Mouse (Mus musculus): ENCODE data around the gene Spata5. TPM values are rescaled to one million over a fixed set of nuclear protein-coding genes. Genes with fewer than 3 reads are reported as not detected.

Gene Spata5
- polyA plus RNA-seq, 1 experiment from 2014 or later, result 26.2 TPM

DNA sequence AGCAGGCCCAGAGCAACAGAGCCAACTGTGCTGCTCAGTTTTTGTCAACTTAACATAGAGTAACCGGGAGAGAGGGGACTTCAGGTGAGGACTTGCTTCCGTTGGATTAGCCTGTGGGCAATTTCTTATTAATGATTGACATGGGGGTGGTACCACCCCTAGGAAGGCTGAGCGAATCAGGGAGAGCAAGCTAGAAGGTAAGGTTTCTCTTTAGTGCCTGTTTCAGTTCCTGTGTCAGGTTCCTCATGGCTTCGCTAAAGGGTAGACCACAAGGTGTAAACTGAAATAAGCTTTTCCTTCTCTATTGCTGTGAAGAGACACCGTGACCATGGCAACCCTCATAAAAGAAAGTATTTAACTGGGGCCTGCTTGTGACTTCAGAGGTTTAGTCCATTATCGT is 32.4 kb upstream of the Spata5 start:
- H3K27ac ChIP-seq (ENCODE audit: low read length), result no peak overlapping the region
- no peak overlapping the region for H3K4me3 ChIP-seq (ENCODE audit: low read length)
- no peaks in the 10 kb centered on the region for H3K4me1 ChIP-seq (ENCODE audit: control insufficient read depth, insufficient read depth, low read length)
- H3K4me2 ChIP-seq (ENCODE audit: low read depth, low read length), result no peak overlapping the region
- H3K27me3 ChIP-seq (replicated peaks; ENCODE audit: control insufficient read depth, insufficient read depth, low read length), result no peaks in the 10 kb centered on the region
- WGBS, result 82% methylated on average over 6 of the region's 6 CpGs
- no peaks in the 10 kb centered on the region for H3K36me3 ChIP-seq (ENCODE audit: control insufficient read depth, insufficient read depth, low read length)
- no peaks in the 10 kb centered on the region for H3K9me3 ChIP-seq (ENCODE audit: control insufficient read depth, low read length)
- H3K9ac ChIP-seq (ENCODE audit: low read depth, low read length), result no peak overlapping the region
- ATAC-seq, result no peak

GRCm38 (mm10) chr3:37396930-37397608 is 22.6 kb upstream of the Spata5 start:
- Histone ChIP-seq H3K9ac (ENCODE audit: low read depth, low read length) (no peak overlapping the region), H3K4me3 (ENCODE audit: low read length) (no peak overlapping the region), H3K4me1 (ENCODE audit: control insufficient read depth, insufficient read depth, low read length) (no peaks in the 10 kb centered on the region), H3K27ac (ENCODE audit: low read length) (no peak overlapping the region), H3K4me2 (ENCODE audit: low read depth, low read length) (no peak overlapping the region), H3K36me3 (ENCODE audit: control insufficient read depth, insufficient read depth, low read length) (no peaks in the 10 kb centered on the region), H3K27me3 (replicated peaks; ENCODE audit: control insufficient read depth, insufficient read depth, low read length) (no peaks in the 10 kb centered on the region), H3K9me3 (ENCODE audit: control insufficient read depth, low read length) (no peaks in the 10 kb centered on the region)
- 92% methylated on average over 5 of the region's 5 CpGs for WGBS
- no peak for ATAC-seq

DNA sequence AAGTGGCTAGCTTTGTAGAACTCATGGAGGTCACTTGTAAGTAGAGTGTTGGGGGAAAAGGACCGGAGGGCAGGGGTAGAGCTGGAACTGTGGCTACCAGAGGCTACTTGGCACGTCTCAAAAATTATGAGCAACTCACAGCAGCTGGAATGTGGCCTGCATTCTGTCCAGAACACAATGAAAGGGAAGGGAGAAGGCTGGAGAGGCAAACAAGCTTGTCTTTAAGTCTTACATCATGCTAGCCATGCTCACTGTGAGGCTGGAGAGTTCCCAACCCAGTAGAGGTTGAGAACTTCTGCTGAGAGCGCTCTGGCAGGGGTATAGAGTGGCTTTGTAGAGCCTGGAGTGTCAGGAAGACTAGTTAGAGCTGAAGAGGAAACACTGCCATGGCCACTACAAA is 22.1 kb upstream of the Spata5 start:
- no peaks in the 10 kb centered on the region for H3K9me3 ChIP-seq (ENCODE audit: control insufficient read depth, low read length)
- ATAC-seq, result no peak
- no peak overlapping the region for H3K9ac ChIP-seq (ENCODE audit: low read depth, low read length)
- no peak overlapping the region for H3K27ac ChIP-seq (ENCODE audit: low read length)
- H3K4me2 ChIP-seq (ENCODE audit: low read depth, low read length), result no peak overlapping the region
- H3K27me3 ChIP-seq (replicated peaks; ENCODE audit: control insufficient read depth, insufficient read depth, low read length), result no peaks in the 10 kb centered on the region
- H3K4me3 ChIP-seq (ENCODE audit: low read length), result no peak overlapping the region
- no peaks in the 10 kb centered on the region for H3K36me3 ChIP-seq (ENCODE audit: control insufficient read depth, insufficient read depth, low read length)
- WGBS, result 75% methylated on average over 3 of the region's 3 CpGs
- H3K4me1 ChIP-seq (ENCODE audit: control insufficient read depth, insufficient read depth, low read length), result no peaks in the 10 kb centered on the region

GRCm38 (mm10) chr3:37398661-37399395 is 20.9 kb upstream of the Spata5 start:
- Histone ChIP-seq H3K4me3 (ENCODE audit: low read length) (no peak overlapping the region), H3K4me1 (ENCODE audit: control insufficient read depth, insufficient read depth, low read length) (no peaks in the 10 kb centered on the region), H3K9ac (ENCODE audit: low read depth, low read length) (no peak overlapping the region), H3K9me3 (ENCODE audit: control insufficient read depth, low read length) (no peaks in the 10 kb centered on the region), H3K27ac (ENCODE audit: low read length) (no peak overlapping the region; the same call in 1 of the 2 replicates), H3K27me3 (replicated peaks; ENCODE audit: control insufficient read depth, insufficient read depth, low read length) (no peaks in the 10 kb centered on the region), H3K4me2 (ENCODE audit: low read depth, low read length) (no peak overlapping the region), H3K36me3 (ENCODE audit: control insufficient read depth, insufficient read depth, low read length) (no peaks in the 10 kb centered on the region)
- ATAC-seq, result no peak
- WGBS, result 73% methylated on average over 7 of the region's 7 CpGs

DNA sequence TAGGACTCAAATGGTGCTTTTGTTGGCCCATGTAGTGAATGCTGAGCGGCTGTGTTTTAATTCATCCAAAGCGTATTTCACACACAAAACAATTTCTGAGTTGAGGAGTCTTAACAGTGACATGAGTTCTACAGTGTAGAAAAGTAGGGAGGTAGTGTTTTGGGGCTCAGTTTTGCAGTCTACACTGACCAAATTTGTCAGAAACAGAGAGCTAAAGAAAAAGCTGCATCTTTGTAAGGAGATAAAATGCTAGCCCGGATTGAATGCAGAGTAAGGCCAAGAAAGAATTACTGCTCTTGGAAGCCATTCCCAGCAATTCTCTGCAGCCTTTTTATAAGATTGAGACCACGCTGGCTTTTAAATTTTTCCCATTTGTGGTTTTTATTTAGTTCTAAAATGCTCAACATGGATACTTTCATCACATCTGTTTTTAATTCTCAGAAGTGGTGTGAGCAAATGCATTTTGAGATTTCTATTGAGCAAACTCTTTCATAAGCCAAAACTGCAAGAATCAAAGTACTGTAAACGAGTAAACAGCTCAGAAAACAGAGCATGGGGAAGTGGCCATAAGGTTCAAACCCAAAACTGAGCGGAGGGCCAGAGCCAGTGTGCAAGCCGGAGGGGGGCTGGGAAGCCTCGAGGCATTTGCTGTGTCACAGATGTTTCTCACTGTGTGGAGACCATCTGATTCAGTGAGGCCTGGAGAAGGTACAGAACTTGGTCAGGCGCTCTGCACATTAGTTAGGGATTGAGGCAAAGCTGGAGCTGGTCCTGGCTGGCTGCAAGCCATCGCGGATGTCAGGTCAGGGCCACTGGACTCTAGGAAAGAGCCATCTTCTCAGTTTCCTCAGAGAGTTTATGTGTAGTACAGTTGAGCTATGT is 17.7 kb upstream of the Spata5 start:
- 74% methylated on average over 11 of the region's 11 CpGs for WGBS

DNA sequence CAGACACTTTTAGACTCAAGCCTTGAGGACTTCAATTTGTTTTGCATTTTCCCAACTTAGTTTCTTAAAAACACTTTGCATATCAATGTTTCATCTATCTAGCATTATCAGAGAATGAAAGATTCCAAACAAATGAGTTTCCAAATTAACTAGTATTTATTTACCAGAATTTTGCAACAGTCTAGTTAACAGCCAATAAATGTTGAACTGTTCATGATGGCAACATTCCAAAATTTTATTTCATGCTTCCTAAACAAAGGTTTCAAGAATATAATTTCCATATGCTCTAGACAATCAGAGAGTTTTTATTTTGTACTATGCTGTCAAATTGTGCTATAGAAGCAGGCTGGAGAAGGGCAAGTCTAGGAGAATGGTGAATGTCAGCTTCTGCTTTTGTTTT is 12.1 kb upstream of the Spata5 start:
- Histone ChIP-seq H3K4me1 (ENCODE audit: control insufficient read depth, insufficient read depth, low read length) (no peaks in the 10 kb centered on the region), H3K4me3 (ENCODE audit: low read length) (no peak overlapping the region), H3K27me3 (replicated peaks; ENCODE audit: control insufficient read depth, insufficient read depth, low read length) (no peaks in the 10 kb centered on the region), H3K9me3 (ENCODE audit: control insufficient read depth, low read length) (no peaks in the 10 kb centered on the region), H3K9ac (ENCODE audit: low read depth, low read length) (no peak overlapping the region), H3K36me3 (ENCODE audit: control insufficient read depth, insufficient read depth, low read length) (no peaks in the 10 kb centered on the region), H3K4me2 (ENCODE audit: low read depth, low read length) (no peak overlapping the region), H3K27ac (ENCODE audit: low read length) (no peak overlapping the region)
- no peak for ATAC-seq

More for the DNA sequence above, 17.7 kb upstream of the Spata5 start:
- H3K27ac ChIP-seq (ENCODE audit: low read length), result 0 out of 2 replicates have a peak overlapping the region, but pooled peaks have one; percentile 33
- no peak overlapping the region for H3K9ac ChIP-seq (ENCODE audit: low read depth, low read length)
- no peaks in the 10 kb centered on the region for H3K27me3 ChIP-seq (replicated peaks; ENCODE audit: control insufficient read depth, insufficient read depth, low read length)
- no peaks in the 10 kb centered on the region for H3K9me3 ChIP-seq (ENCODE audit: control insufficient read depth, low read length)
- no peak overlapping the region for H3K4me3 ChIP-seq (ENCODE audit: low read length)
- no peaks in the 10 kb centered on the region for H3K36me3 ChIP-seq (ENCODE audit: control insufficient read depth, insufficient read depth, low read length)
- ATAC-seq, result no peak
- H3K4me1 ChIP-seq (ENCODE audit: control insufficient read depth, insufficient read depth, low read length), result no peaks in the 10 kb centered on the region
- no peak overlapping the region for H3K4me2 ChIP-seq (ENCODE audit: low read depth, low read length)

DNA sequence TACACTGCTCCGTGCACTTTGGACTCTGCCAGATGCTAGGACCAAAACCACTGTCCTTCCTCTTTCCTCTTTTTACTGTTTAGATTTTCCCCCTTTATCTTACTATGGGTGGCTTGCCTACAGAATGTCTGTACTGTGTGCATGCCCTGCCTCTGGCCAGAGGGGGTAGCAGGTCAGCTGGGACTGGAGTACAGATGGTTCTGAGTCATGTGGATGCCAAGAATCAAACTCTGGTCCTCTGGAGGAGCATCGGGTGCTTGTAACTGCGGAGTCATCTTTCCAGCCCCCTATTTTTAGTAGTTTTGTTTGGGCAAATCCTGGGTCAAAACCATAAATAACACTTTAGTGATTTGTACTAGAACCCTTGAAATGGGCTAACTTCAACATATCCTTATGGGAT is 6.2 kb upstream of the Spata5 start:
- H3K4me3 ChIP-seq (ENCODE audit: low read length), result no peak overlapping the region
- ATAC-seq, result no peak
- H3K4me2 ChIP-seq (ENCODE audit: low read depth, low read length), result no peak overlapping the region
- no peaks in the 10 kb centered on the region for H3K36me3 ChIP-seq (ENCODE audit: control insufficient read depth, insufficient read depth, low read length)
- 0 out of 2 replicates have a peak overlapping the region, but pooled peaks have one; percentile 33 for H3K9ac ChIP-seq (ENCODE audit: low read depth, low read length)
- whole genome bisulfite sequencing, result 81% methylated on average over 3 of the region's 3 CpGs
- H3K4me1 ChIP-seq (ENCODE audit: control insufficient read depth, insufficient read depth, low read length), result peaks cover 1% of the 10 kb centered on the region; the same call in 1 of the 2 replicates
- no peaks in the 10 kb centered on the region for H3K9me3 ChIP-seq (ENCODE audit: control insufficient read depth, low read length)
- H3K27ac ChIP-seq (ENCODE audit: low read length), result no peak overlapping the region
- H3K27me3 ChIP-seq (replicated peaks; ENCODE audit: control insufficient read depth, insufficient read depth, low read length), result no peaks in the 10 kb centered on the region

DNA sequence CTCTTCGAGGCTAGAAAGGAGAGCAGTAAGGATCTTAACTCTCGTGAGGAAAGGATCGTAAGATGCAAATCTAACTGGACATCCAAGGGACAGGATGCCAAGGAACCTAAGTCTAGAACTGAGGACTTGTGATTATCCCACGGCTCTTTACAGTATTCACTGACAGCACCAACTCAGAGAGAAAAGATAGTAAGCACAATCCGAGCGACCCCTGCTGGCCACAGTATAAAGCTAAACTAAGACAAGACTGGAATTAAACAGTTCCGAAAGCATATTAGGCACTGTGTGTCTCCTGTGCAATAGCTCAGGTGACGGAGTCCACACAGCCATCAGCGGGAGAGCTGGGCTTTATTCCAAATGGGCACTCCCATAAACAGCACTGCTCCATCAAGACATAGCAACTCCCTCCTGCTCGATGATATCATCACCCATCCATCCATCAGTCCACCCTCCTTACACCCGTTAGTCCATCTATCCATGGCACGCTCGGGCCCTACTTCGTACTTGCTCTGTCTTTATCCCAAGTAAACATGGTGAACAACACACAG is 5.2 kb upstream of the Spata5 start:
- no peak overlapping the region for H3K4me2 ChIP-seq (ENCODE audit: low read depth, low read length)
- no peaks in the 10 kb centered on the region for H3K27me3 ChIP-seq (replicated peaks; ENCODE audit: control insufficient read depth, insufficient read depth, low read length)
- H3K27ac ChIP-seq (ENCODE audit: low read length), result no peak overlapping the region
- no peak for ATAC-seq
- no peak overlapping the region for H3K4me3 ChIP-seq (ENCODE audit: low read length)
- WGBS, result 48% methylated on average over 14 of the region's 14 CpGs
- H3K36me3 ChIP-seq (ENCODE audit: control insufficient read depth, insufficient read depth, low read length), result no peaks in the 10 kb centered on the region
- no peaks in the 10 kb centered on the region for H3K9me3 ChIP-seq (ENCODE audit: control insufficient read depth, low read length)
- H3K9ac ChIP-seq (ENCODE audit: low read depth, low read length), result no peak overlapping the region
- H3K4me1 ChIP-seq (ENCODE audit: control insufficient read depth, insufficient read depth, low read length), result peaks cover 3% of the 10 kb centered on the region; the same call in 1 of the 2 replicates

DNA sequence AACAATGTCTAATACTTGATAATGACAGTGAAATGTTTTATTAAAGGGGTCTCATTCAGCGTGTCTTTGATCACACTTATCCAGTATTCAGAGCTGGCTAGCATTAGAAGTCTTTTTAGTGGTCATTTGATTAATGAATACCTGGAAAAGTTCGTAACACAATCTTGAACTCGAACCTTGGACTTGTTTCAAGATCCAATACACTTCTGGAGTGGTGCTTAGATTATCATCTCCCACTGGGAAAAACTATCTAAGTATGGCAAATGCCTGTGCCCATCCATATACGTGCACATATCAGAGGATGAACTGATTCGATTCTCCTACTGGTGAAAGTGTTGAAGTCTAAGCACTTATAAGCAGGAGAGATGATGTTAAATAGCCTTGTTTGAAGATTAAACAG is 1.4 kb upstream of the Spata5 start:
- H3K4me3 ChIP-seq (ENCODE audit: low read length), result peak overlapping the region; percentile 86
- WGBS, result 63% methylated on average over 5 of the region's 5 CpGs
- no peaks in the 10 kb centered on the region for H3K9me3 ChIP-seq (ENCODE audit: control insufficient read depth, low read length)
- no peaks in the 10 kb centered on the region for H3K36me3 ChIP-seq (ENCODE audit: control insufficient read depth, insufficient read depth, low read length)
- peak overlapping the region; percentile 64 for H3K4me2 ChIP-seq (ENCODE audit: low read depth, low read length)
- H3K4me1 ChIP-seq (ENCODE audit: control insufficient read depth, insufficient read depth, low read length), result peaks cover 7% of the 10 kb centered on the region; the same call in 1 of the 2 replicates
- H3K27me3 ChIP-seq (replicated peaks; ENCODE audit: control insufficient read depth, insufficient read depth, low read length), result no peaks in the 10 kb centered on the region
- no peak for ATAC-seq
- no peak overlapping the region for H3K27ac ChIP-seq (ENCODE audit: low read length)
- H3K9ac ChIP-seq (ENCODE audit: low read depth, low read length), result peak overlapping the region; percentile 82

Measured in intestine, embryonic 16.5 days (tissue).